Mouse (Mus musculus) thymus, adult 2 months (tissue): ENCODE measurements around the gene Cdh13.

Source experiments
- CTCF ChIP-seq: fragments of 200-500 bp; IDR thresholded peaks from 2 replicates; pipeline ENCODE4 v1.5.1; 2012; ENCODE audit warnings: mild to moderate bottlenecking, control low read depth, low read length, moderate library complexity, borderline replicate concordance; ENCODE audit not compliant: control insufficient read depth, poor library complexity, insufficient read depth; ENCODE audit errors: extremely low read depth
- POLR2A ChIP-seq: fragments of 200-500 bp; IDR thresholded peaks from 2 replicates; pipeline ENCODE4 v1.6.1; 2012; ENCODE audit warnings: mild to moderate bottlenecking, low read length, control low read depth, moderate library complexity; ENCODE audit not compliant: control insufficient read depth, poor library complexity, insufficient read depth; ENCODE audit errors: extremely low read depth

DNA sequence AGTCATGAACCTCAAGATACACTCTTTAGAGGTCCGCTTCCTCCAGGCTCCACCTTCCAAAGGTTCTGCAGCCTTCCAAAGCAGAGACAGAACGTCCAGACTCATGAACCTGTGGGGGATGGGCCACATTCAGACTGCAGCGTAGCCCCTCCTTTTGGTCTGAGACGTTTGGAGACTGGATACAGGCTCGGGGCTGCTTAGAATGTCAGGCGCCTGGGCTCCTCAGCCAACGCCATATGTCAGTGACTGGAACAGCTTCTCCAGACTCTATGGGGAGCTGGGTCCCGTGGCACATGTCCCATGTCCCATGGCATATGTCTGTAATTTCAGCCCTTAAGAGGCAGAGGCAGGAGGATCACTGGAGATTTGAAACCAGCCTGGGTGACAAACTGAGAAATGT is 989.4 kb downstream of the Cdh13 start:
- TF ChIP-seq POLR2A, result no peak
- no peak for TF ChIP-seq CTCF
